Mouse (Mus musculus) gastrocnemius, adult 18-20 months (tissue): ENCODE measurements around the gene Cfap46. TPM values are rescaled to one million over a fixed set of nuclear protein-coding genes. Genes with fewer than 3 reads are reported as not detected.

ENCODE experiments used
- DNase-seq: peaks from one replicate; pipeline ENCODE4 v3.0.0; 2021; ENCODE audit warnings: low spot score
- long read RNA-seq, 2 experiments: library from polyadenylated mRNA; stranded (forward); transcript quantifications; one replicate each; pipeline ENCODE4 v2.0.0; 2021
- total RNA-seq, 2 experiments: library from RNA; stranded (reverse); gene quantifications; 2 replicates each; pipeline ENCODE4 v1.2.3; 2021

Gene Cfap46
- not detected for total RNA-seq
- long read RNA-seq, experiment 1 = 0 reads
- long read RNA-seq, experiment 2 = 0 reads

GRCm38 (mm10) chr7:139683706-139684552 lies at the start of gene Cfap46:
TSS of gene Cfap46 (minus strand) at chr7:139683817.
- DNase-seq = peak; percentile 85

- DNase-seq = no peak
These were observed 47.7 kb upstream of the Cfap46 start for GRCm38 (mm10) chr7:139731276-139731696.

- no peak for DNase-seq
These were observed 43.5 kb upstream of the Cfap46 start for GRCm38 (mm10) chr7:139727072-139727471.

- no peak for DNase-seq
These were observed 42.0 kb upstream of the Cfap46 start for GRCm38 (mm10) chr7:139725641-139726040.

GRCm38 (mm10) chr7:139723986-139724385 lies 40.4 kb upstream of the Cfap46 start:
- no peak for DNase-seq

GRCm38 (mm10) chr7:139721196-139721595 lies 37.6 kb upstream of the Cfap46 start:
- no peak for DNase-seq

GRCm38 (mm10) chr7:139717781-139718180 lies 34.2 kb upstream of the Cfap46 start:
- DNase-seq = no peak

GRCm38 (mm10) chr7:139711821-139712220 lies 28.2 kb upstream of the Cfap46 start:
- no peak for DNase-seq

GRCm38 (mm10) chr7:139706411-139707120 lies 22.9 kb upstream of the Cfap46 start:
- no peak for DNase-seq

- no peak for DNase-seq
These were observed 22.2 kb upstream of the Cfap46 start for GRCm38 (mm10) chr7:139705781-139706180.

GRCm38 (mm10) chr7:139705081-139705480 lies 21.5 kb upstream of the Cfap46 start:
- DNase-seq = no peak

- no peak for DNase-seq
These were observed 20.2 kb upstream of the Cfap46 start for GRCm38 (mm10) chr7:139703826-139704199.

- DNase-seq = peak; percentile 72
These were observed 19.7 kb upstream of the Cfap46 start for GRCm38 (mm10) chr7:139703146-139703825.

- no peak for DNase-seq
These were observed 18.2 kb upstream of the Cfap46 start for GRCm38 (mm10) chr7:139701651-139702301.

GRCm38 (mm10) chr7:139692641-139693294 lies 9.2 kb upstream of the Cfap46 start:
- DNase-seq = no peak

GRCm38 (mm10) chr7:139692211-139692610 lies 8.6 kb upstream of the Cfap46 start:
- DNase-seq = no peak

GRCm38 (mm10) chr7:139685336-139685735 lies 1.7 kb upstream of the Cfap46 start:
- DNase-seq = no peak

- DNase-seq = peak; percentile 93
These were observed 924 bp upstream of the Cfap46 start for GRCm38 (mm10) chr7:139684553-139684929.

GRCm38 (mm10) chr7:139681921-139682598 lies 1.6 kb downstream of the Cfap46 start:
- no peak for DNase-seq

GRCm38 (mm10) chr7:139676433-139676832 lies 7.2 kb downstream of the Cfap46 start:
- DNase-seq = no peak
